Mouse (Mus musculus): ENCODE results near the gene Numb. TPM values are rescaled to one million over a fixed set of nuclear protein-coding genes. Genes with fewer than 3 reads are reported as not detected.

Numb gene
- polyA plus RNA-seq (2012; ENCODE audit: insufficient read depth, low replicate concordance), result 13.4 and 19.5 TPM in 2 replicates

GRCm38 (mm10) chr12:83921535-83922381, at the start of gene Numb:
Gene Numb (minus strand): TSS chr12:83921934.
- Histone ChIP-seq H3K4me1 (peaks cover 43% of the 10 kb centered on the region), H3K27me3 (replicated peaks) (no peaks in the 10 kb centered on the region), H3K4me3 (replicated peaks) (peak within 1 kb of the TSS; percentile 92), H3K9me3 (no peaks in the 10 kb centered on the region), H3K36me3 (replicated peaks; ENCODE audit: low read length) (peaks cover 3% of the 10 kb centered on the region)
- TF ChIP-seq GATA1 (IDR thresholded peaks at IDR 0.05; ENCODE audit: borderline replicate concordance, low read length), result no peak
- no peak for TF ChIP-seq FLI1 (IDR thresholded peaks at IDR 0.05; ENCODE audit: low read length)

- Histone ChIP-seq H3K36me3 (replicated peaks; ENCODE audit: low read length) (no peaks in the 10 kb centered on the region), H3K27me3 (replicated peaks) (peaks cover 6% of the 10 kb centered on the region), H3K4me1 (no peaks in the 10 kb centered on the region; the same call in 1 of the 2 replicates), H3K9me3 (peaks cover 10% of the 10 kb centered on the region), H3K4me3 (replicated peaks) (no peak overlapping the region)
- no peak for TF ChIP-seq GATA1 (IDR thresholded peaks at IDR 0.05; ENCODE audit: borderline replicate concordance, low read length)
- no peak for TF ChIP-seq FLI1 (IDR thresholded peaks at IDR 0.05; ENCODE audit: low read length)
Measured at GRCm38 (mm10) chr12:83965235-83965634, 43.5 kb upstream of the Numb start.

- no peak for TF ChIP-seq GATA1 (IDR thresholded peaks at IDR 0.05; ENCODE audit: borderline replicate concordance, low read length)
- no peak for TF ChIP-seq FLI1 (IDR thresholded peaks at IDR 0.05; ENCODE audit: low read length)
- Histone ChIP-seq H3K4me3 (replicated peaks) (no peak overlapping the region), H3K36me3 (replicated peaks; ENCODE audit: low read length) (peaks cover 32% of the 10 kb centered on the region), H3K4me1 (peaks cover 13% of the 10 kb centered on the region), H3K9me3 (no peaks in the 10 kb centered on the region), H3K27me3 (replicated peaks) (no peaks in the 10 kb centered on the region)
Measured at GRCm38 (mm10) chr12:83958278-83958677, 36.5 kb upstream of the Numb start.

GRCm38 (mm10) chr12:83951711-83952575, 30.2 kb upstream of the Numb start:
- Histone ChIP-seq H3K4me3 (replicated peaks) (peak overlapping the region; percentile 99), H3K27me3 (replicated peaks) (no peaks in the 10 kb centered on the region), H3K4me1 (peaks cover 66% of the 10 kb centered on the region), H3K36me3 (replicated peaks; ENCODE audit: low read length) (peaks cover 42% of the 10 kb centered on the region), H3K9me3 (no peaks in the 10 kb centered on the region)
- TF ChIP-seq GATA1 (IDR thresholded peaks at IDR 0.05; ENCODE audit: borderline replicate concordance, low read length) (no peak), FLI1 (IDR thresholded peaks at IDR 0.05; ENCODE audit: low read length) (no peak)

- Histone ChIP-seq H3K9me3 (no peaks in the 10 kb centered on the region), H3K27me3 (replicated peaks) (no peaks in the 10 kb centered on the region), H3K4me1 (peaks cover 72% of the 10 kb centered on the region), H3K4me3 (replicated peaks) (peak overlapping the region; percentile 99), H3K36me3 (replicated peaks; ENCODE audit: low read length) (peaks cover 35% of the 10 kb centered on the region)
- TF ChIP-seq FLI1 (IDR thresholded peaks at IDR 0.05; ENCODE audit: low read length) (no peak), GATA1 (IDR thresholded peaks at IDR 0.05; ENCODE audit: borderline replicate concordance, low read length) (no peak)
Measured at GRCm38 (mm10) chr12:83950840-83951701, 29.3 kb upstream of the Numb start.

GRCm38 (mm10) chr12:83950493-83950839, 28.7 kb upstream of the Numb start, which contains the start of gene Riox1:
Gene Riox1 (plus strand): TSS chr12:83950608.
- H3K36me3 ChIP-seq (replicated peaks; ENCODE audit: low read length), result peaks cover 29% of the 10 kb centered on the region

GRCm38 (mm10) chr12:83949776-83950492, 28.2 kb upstream of the Numb start:
- Histone ChIP-seq H3K9me3 (no peaks in the 10 kb centered on the region), H3K27me3 (replicated peaks) (no peaks in the 10 kb centered on the region), H3K4me3 (replicated peaks) (peak overlapping the region; percentile 99), H3K36me3 (replicated peaks; ENCODE audit: low read length) (peaks cover 24% of the 10 kb centered on the region), H3K4me1 (peaks cover 64% of the 10 kb centered on the region)
- no peak for TF ChIP-seq GATA1 (IDR thresholded peaks at IDR 0.05; ENCODE audit: borderline replicate concordance, low read length)
- no peak for TF ChIP-seq FLI1 (IDR thresholded peaks at IDR 0.05; ENCODE audit: low read length)

More at GRCm38 (mm10) chr12:83950493-83950839, 28.7 kb upstream of the Numb start, which contains the start of gene Riox1:
- no peaks in the 10 kb centered on the region for H3K27me3 ChIP-seq (replicated peaks)
- peaks cover 69% of the 10 kb centered on the region for H3K4me1 ChIP-seq
- no peak for TF ChIP-seq GATA1 (IDR thresholded peaks at IDR 0.05; ENCODE audit: borderline replicate concordance, low read length)
- no peak for TF ChIP-seq FLI1 (IDR thresholded peaks at IDR 0.05; ENCODE audit: low read length)
- no peaks in the 10 kb centered on the region for H3K9me3 ChIP-seq
- H3K4me3 ChIP-seq (replicated peaks), result peak within 1 kb of the TSS; percentile 99

- Histone ChIP-seq H3K9me3 (no peaks in the 10 kb centered on the region), H3K27me3 (replicated peaks) (no peaks in the 10 kb centered on the region), H3K4me3 (replicated peaks) (peak overlapping the region; percentile 99), H3K36me3 (replicated peaks; ENCODE audit: low read length) (peaks cover 24% of the 10 kb centered on the region), H3K4me1 (peaks cover 64% of the 10 kb centered on the region)
- TF ChIP-seq FLI1 (IDR thresholded peaks at IDR 0.05; ENCODE audit: low read length), result no peak
- no peak for TF ChIP-seq GATA1 (IDR thresholded peaks at IDR 0.05; ENCODE audit: borderline replicate concordance, low read length)
Measured at GRCm38 (mm10) chr12:83949043-83949442, 27.3 kb upstream of the Numb start.

Data from megakaryocyte, embryonic 14.5 days (primary cell).